Mouse (Mus musculus) hindbrain, postnatal 0 days (tissue): ENCODE measurements around the gene Nmnat3. TPM values are rescaled to one million over a fixed set of nuclear protein-coding genes. Genes with fewer than 3 reads are reported as not detected.

Experiments used
- ATAC-seq: fragments of 200-750 bp; cut with Nextera tagmentation; 2 replicates; pipeline ENCODE4 v1.8.0; 2017; ENCODE audit warnings: mild to moderate bottlenecking, moderate TSS enrichment, moderate library complexity
- DNase-seq: peaks from one replicate; pipeline ENCODE4 v3.0.0-alpha.2; 2015; ENCODE audit warnings: low spot score
- H3K27ac ChIP-seq: fragments of 300-500 bp; sonication (generic); 2 replicates; pipeline ENCODE4 v1.5.1; 2014; ENCODE audit warnings: mild to moderate bottlenecking
- H3K27me3 ChIP-seq: fragments of 300-500 bp; sonication (generic); 2 replicates; pipeline ENCODE4 v1.6.1; 2014; ENCODE audit warnings: low read length, mixed read lengths; ENCODE audit not compliant: insufficient read depth
- H3K36me3 ChIP-seq: fragments of 300-500 bp; sonication (generic); 2 replicates; pipeline ENCODE4 v1.6.1; 2014; ENCODE audit warnings: low read length, mixed read lengths; ENCODE audit not compliant: insufficient read depth
- H3K4me1 ChIP-seq: fragments of 300-500 bp; sonication (generic); 2 replicates; pipeline ENCODE4 v1.6.1; 2014; ENCODE audit warnings: antibody characterized with exemption, low read length, mixed read lengths; ENCODE audit not compliant: insufficient read depth
- H3K4me2 ChIP-seq: fragments of 300-500 bp; sonication (generic); 2 replicates; pipeline ENCODE4 v1.6.1; 2014; ENCODE audit warnings: low read depth, mild to moderate bottlenecking, low read length, moderate library complexity, mixed read lengths
- H3K4me3 ChIP-seq: fragments of 300-500 bp; sonication (generic); 2 replicates; pipeline ENCODE4 v1.5.1; 2014; ENCODE audit warnings: low read length
- H3K9ac ChIP-seq: fragments of 300-500 bp; sonication (generic); replicated peaks from 2 replicates; pipeline ENCODE4 v1.6.1; 2014; ENCODE audit warnings: mild to moderate bottlenecking, low read length, moderate library complexity, mixed read lengths
- H3K9me3 ChIP-seq: fragments of 300-500 bp; sonication (generic); 2 replicates; pipeline ENCODE4 v1.6.1; 2016; ENCODE audit warnings: low read length, mixed read lengths
- CTCF ChIP-seq: IDR thresholded peaks from 2 replicates; pipeline ENCODE4 v1.5.1; 2016; ENCODE audit warnings: antibody characterized with exemption, control low read depth, low read depth
- WGBS: fragments of 180-500 bp; shearing (Covaris S2); extraction: QIAGEN DNeasy Blood & Tissue Kit; methylation state at CpG from one replicate; pipeline ENCODE4 v1.1.7; 2014; 5-methylcytosine and 5-hydroxymethylcytosine counted together
- polyA plus RNA-seq: library from polyadenylated mRNA; unstranded; fragments of >200 nt; fragmentation: Nextera tagmentation; extraction: Ambion mirVana; gene quantifications from 2 replicates; pipeline ENCODE4 v1.2.1, GENCODE M21; 2015
- total RNA-seq: library from RNA; depleted of rRNA; stranded (reverse); fragments of >200 nt; gene quantifications from 2 replicates; pipeline ENCODE4 v1.2.3, GENCODE M21; 2014

The Nmnat3 gene
- total and polyA plus RNA-seq, 2 experiments from 2014 or later: 1.3 to 1.5 TPM

GRCm38 (mm10) chr9:98307011-98307410 is 19.8 kb downstream of the Nmnat3 start:
- Histone ChIP-seq H3K9ac (no peak overlapping the region), H3K4me2 (no peak overlapping the region), H3K4me1 (0 out of 2 replicates have a peak, but pooled peaks cover 3% of the 10 kb centered on the region), H3K4me3 (no peak overlapping the region), H3K9me3 (no peaks in the 10 kb centered on the region), H3K36me3 (no peaks in the 10 kb centered on the region), H3K27me3 (no peaks in the 10 kb centered on the region), H3K27ac (no peak overlapping the region)
- 53% methylated on average over 6 of the region's 6 CpGs for WGBS
- ATAC-seq: no peak
- no peak for DNase-seq
- no peak for TF ChIP-seq CTCF

- no peak overlapping the region for H3K27ac ChIP-seq
- H3K27me3 ChIP-seq: no peaks in the 10 kb centered on the region
- H3K9ac ChIP-seq: no peak overlapping the region
- no peaks in the 10 kb centered on the region for H3K36me3 ChIP-seq
- ATAC-seq: no peak
- no peak for TF ChIP-seq CTCF
- H3K4me3 ChIP-seq: no peak overlapping the region
- H3K4me2 ChIP-seq: no peak overlapping the region
- WGBS: 67% methylated on average over 12 of the region's 12 CpGs
- H3K4me1 ChIP-seq: 0 out of 2 replicates have a peak, but pooled peaks cover 3% of the 10 kb centered on the region
- no peak for DNase-seq
- no peaks in the 10 kb centered on the region for H3K9me3 ChIP-seq
Measured at GRCm38 (mm10) chr9:98311316-98311965, 24.2 kb downstream of the Nmnat3 start.

- DNase-seq (no peak), ATAC-seq (no peak)
- H3K9ac ChIP-seq: no peak overlapping the region
- no peak overlapping the region for H3K27ac ChIP-seq
- H3K4me3 ChIP-seq: no peak overlapping the region
- H3K4me1 ChIP-seq: 0 out of 2 replicates have a peak, but pooled peaks cover under 1% of the 10 kb centered on the region
- no peaks in the 10 kb centered on the region for H3K9me3 ChIP-seq
- 80% methylated on average over 6 of the region's 6 CpGs for WGBS
- H3K36me3 ChIP-seq: no peaks in the 10 kb centered on the region
- H3K27me3 ChIP-seq: no peaks in the 10 kb centered on the region
- no peak overlapping the region for H3K4me2 ChIP-seq
- TF ChIP-seq CTCF: no peak
Measured at GRCm38 (mm10) chr9:98312622-98313374, 25.6 kb downstream of the Nmnat3 start.

GRCm38 (mm10) chr9:98313587-98313986 is 26.4 kb downstream of the Nmnat3 start:
- no peak overlapping the region for H3K27ac ChIP-seq
- H3K4me1 ChIP-seq: no peaks in the 10 kb centered on the region
- ATAC-seq (no peak), DNase-seq (no peak)
- no peak overlapping the region for H3K9ac ChIP-seq
- H3K4me3 ChIP-seq: no peak overlapping the region
- no peaks in the 10 kb centered on the region for H3K36me3 ChIP-seq
- H3K4me2 ChIP-seq: no peak overlapping the region
- no peaks in the 10 kb centered on the region for H3K27me3 ChIP-seq
- H3K9me3 ChIP-seq: no peaks in the 10 kb centered on the region
- WGBS: 87% methylated on average over 6 of the region's 6 CpGs
- no peak for TF ChIP-seq CTCF

- WGBS: 86% methylated on average over 7 of the region's 7 CpGs
- Histone ChIP-seq H3K9me3 (no peaks in the 10 kb centered on the region), H3K27ac (no peak overlapping the region), H3K4me1 (0 out of 2 replicates have a peak, but pooled peaks cover 4% of the 10 kb centered on the region), H3K4me3 (no peak overlapping the region), H3K36me3 (no peaks in the 10 kb centered on the region), H3K4me2 (no peak overlapping the region), H3K27me3 (no peaks in the 10 kb centered on the region), H3K9ac (no peak overlapping the region)
- TF ChIP-seq CTCF: no peak
- no peak for ATAC-seq
- no peak for DNase-seq
Measured at GRCm38 (mm10) chr9:98314059-98314650, 26.9 kb downstream of the Nmnat3 start.

GRCm38 (mm10) chr9:98317897-98318296 is 30.7 kb downstream of the Nmnat3 start:
- no peak overlapping the region for H3K27ac ChIP-seq
- H3K4me3 ChIP-seq: no peak overlapping the region
- no peaks in the 10 kb centered on the region for H3K9me3 ChIP-seq
- DNase-seq (no peak), ATAC-seq (no peak)
- H3K36me3 ChIP-seq: no peaks in the 10 kb centered on the region
- 0 out of 2 replicates have a peak, but pooled peaks cover 4% of the 10 kb centered on the region for H3K4me1 ChIP-seq
- TF ChIP-seq CTCF: no peak
- 59% methylated on average over 4 of the region's 4 CpGs for WGBS
- no peak overlapping the region for H3K9ac ChIP-seq
- H3K4me2 ChIP-seq: no peak overlapping the region
- H3K27me3 ChIP-seq: no peaks in the 10 kb centered on the region
